Mouse (Mus musculus) frontal cortex, adult 2 months (tissue): Measurements from ENCODE around the gene Pfn4. TPM values are rescaled to one million over a fixed set of nuclear protein-coding genes. Genes with fewer than 3 reads are reported as not detected.
"Not testable (repeated sequence)": the region's sequence is repeated elsewhere in the genome, so short reads cannot be mapped to it uniquely, and the experiment has no call there.

Experiments
- DNase-seq, 2 experiments: peaks; one replicate each; pipeline ENCODE4 v3.0.0; 2022; ENCODE audit warnings: low spot score in 1 of 2; ENCODE audit errors: extremely low spot score in 1 of 2
- polyA plus RNA-seq: library from polyadenylated mRNA; depleted of rRNA; stranded (reverse); fragments of >200 nt; gene quantifications from 2 replicates; pipeline ENCODE4 v1.2.3, GENCODE M21; 2012; rRNA removed

Gene Pfn4
- polyA plus RNA-seq, 1 experiment = 14.4 TPM

DNA sequence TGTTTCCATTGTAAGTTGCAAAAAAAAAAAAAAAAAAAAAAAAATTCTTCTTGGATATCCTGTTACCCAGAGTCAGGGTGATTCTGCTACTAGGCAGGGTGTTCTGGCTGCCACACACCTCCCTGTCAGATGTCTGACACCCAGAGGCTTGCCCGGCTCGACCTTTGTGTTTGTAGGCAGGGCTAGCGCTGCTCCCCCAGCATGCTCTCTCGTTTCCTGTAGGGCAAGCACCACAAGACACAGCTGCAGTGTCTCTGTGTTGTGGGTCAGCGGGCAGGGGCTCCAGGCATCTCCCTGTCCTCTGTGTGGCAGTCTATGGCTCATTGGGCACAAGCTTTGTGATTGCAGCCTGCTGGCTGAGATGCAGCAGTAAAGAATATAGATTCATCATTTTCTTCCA lies 14.8 kb downstream of the Pfn4 start:
- no peak for DNase-seq

GRCm38 (mm10) chr12:4784466-4784865 lies 15.6 kb downstream of the Pfn4 start:
- DNase-seq = no peak

DNA sequence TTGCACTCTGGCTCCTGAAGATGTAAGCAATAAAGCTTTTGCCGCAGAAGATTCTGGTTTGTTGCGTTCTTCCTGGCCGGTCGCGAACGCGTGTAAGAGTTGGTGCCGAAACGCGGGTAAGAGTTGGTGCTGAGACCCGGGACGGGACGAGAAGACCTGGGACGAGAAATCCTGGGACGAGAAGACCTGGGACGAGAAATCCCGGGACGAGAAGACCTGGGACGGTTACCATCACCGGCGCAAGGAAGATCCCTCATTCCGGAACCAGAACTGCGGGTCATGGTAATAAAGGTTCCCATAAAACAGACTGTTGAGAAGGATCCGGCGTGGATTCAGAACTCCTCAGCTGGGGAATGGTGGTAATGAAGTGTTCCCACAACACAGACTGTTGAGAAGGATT lies 19.3 kb downstream of the Pfn4 start:
- DNase-seq = not testable (repeated sequence)

- DNase-seq = peak in 1 of 2 experiments; percentile 40
Observed at GRCm38 (mm10) chr12:4793718-4794117, 24.9 kb downstream of the Pfn4 start.

- not testable (repeated sequence) for DNase-seq
Observed at GRCm38 (mm10) chr12:4797471-4797870, 28.6 kb downstream of the Pfn4 start.

DNA sequence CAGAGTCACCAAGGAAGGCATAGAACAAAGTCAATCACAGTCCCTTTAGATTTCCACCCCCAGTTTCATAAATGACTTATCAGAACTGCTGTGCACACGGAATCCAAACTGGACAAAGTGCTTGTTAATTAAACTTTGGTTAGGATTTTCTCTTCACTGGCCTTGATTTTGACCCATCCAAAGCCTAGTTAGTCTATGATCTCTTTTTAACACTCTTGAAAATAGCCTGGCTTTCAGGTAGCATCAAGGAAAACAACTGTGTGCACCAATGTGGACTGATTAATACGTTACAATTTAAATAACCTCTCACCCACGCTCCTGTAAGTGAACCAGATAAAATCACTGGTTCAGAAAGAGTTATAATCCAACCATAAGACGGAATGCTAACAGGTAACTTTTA lies 42.2 kb downstream of the Pfn4 start:
- DNase-seq = no peak

- no peak for DNase-seq
Observed at GRCm38 (mm10) chr12:4811705-4812104, 42.9 kb downstream of the Pfn4 start.

DNA sequence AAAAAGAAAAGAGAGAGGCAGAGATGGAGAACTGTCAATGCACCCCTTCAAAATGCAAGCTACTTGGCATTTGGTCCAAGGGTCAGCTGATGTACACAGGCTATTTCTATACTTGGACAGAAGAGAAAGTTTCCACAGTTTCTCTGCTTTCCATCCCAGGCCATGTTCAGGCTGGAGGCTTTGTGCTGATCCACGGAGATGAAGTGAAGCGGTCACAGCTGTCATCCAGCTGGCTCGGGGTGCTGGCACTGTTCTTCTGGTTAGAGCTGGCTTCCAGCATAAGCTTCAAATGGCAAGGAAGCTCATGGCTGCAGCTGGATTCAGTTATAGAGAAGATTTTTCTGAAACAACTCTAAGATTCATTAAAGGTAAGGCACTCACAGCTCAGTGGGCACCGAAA lies 44.8 kb downstream of the Pfn4 start:
- DNase-seq = no peak

GRCm38 (mm10) chr12:4816680-4817360 lies 48.0 kb downstream of the Pfn4 start:
- DNase-seq = no peak

DNA sequence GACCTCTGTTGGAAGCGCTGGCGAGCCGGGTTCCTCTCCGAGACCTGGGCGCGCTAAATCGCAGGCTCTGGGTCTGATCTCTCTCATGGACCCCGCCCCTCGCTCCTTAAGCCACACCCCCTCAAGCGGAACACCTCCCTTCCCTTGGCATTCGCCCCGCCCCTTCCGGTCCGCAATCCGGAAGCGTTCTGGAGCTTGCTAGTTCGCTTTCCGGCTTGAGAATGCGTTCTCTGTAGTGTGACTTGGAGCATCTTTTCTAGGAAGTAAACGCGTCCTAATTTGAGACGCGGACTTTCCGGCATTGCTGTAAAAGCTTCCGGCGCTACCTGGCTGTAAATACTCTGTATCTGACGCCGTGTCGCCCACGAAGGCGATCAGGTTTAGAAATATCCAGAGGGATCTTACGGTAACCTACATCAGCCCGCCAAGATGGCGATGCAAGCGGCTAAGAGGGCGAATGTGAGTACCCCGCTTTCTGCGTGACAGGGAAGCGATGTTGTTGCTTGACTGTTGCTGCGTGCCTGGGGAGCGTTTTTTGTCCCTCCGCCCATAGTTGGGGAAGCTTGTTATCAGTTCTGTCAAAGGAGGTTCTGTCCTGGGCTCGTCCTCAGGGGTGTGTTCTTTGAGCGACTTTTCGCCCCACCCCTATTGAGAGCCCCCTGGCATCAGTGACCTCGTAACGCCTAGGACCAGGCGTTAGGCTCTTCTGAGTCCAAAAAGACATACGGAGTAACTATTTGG lies 48.7 kb downstream of the Pfn4 start, which contains the start of gene Sf3b6:
TSS of gene Sf3b6 (plus strand) at position 184 of the 741 bp plus-strand sequence.
- peak; percentile 93 to 98 for DNase-seq

DNA sequence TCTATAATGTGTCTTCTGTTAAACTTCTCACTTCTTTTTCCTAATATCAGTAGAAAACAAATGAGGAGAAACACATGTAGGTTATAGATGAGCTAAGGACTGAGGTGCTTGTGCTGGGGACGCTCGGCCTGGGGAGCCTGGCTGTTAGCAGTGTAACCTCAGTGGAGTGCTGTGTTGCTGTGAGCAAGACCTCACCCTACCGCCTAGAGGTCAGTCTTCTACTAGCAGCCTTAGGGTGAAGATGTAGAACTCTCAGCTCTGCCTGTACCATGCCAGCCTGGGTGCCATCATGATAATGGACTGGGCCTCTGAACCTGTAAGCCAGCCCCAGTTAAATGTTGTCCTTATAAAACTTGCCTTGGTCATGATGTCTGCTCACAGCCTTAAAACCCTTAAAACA lies 58.4 kb downstream of the Pfn4 start:
- no peak for DNase-seq

Other genes starting within 250 kb of the Pfn4 start
- gene Itsn2, start 176.4 kb upstream of the Pfn4 start, polyA plus RNA-seq = 40.2 and 47.4 TPM in 2 replicates
- gene Gm3625, start 176.1 kb upstream of the Pfn4 start, polyA plus RNA-seq = not detected in 2 replicates
- gene Fam228a, start 30.6 kb upstream of the Pfn4 start, polyA plus RNA-seq = 3.9 and 5.1 TPM in 2 replicates
- gene Fam228b, start 245 bp downstream of the Pfn4 start, polyA plus RNA-seq = 7.3 and 8.5 TPM in 2 replicates
- gene Sf3b6, start 48.5 kb downstream of the Pfn4 start, polyA plus RNA-seq = 94.2 and 94.4 TPM in 2 replicates
- 97.3 and 112 TPM in 2 replicates for gene Fkbp1b, start 72.6 kb downstream of the Pfn4 start, polyA plus RNA-seq
- gene Wdcp, start 74.3 kb downstream of the Pfn4 start, polyA plus RNA-seq = 9.5 and 10.8 TPM in 2 replicates
- 2.4 and 2.6 TPM in 2 replicates for gene Mfsd2b, start 105.3 kb downstream of the Pfn4 start, polyA plus RNA-seq
- 21.6 and 26.3 TPM in 2 replicates for gene Ubxn2a, start 138.7 kb downstream of the Pfn4 start, polyA plus RNA-seq
- 11.2 and 12.1 TPM in 2 replicates for gene Atad2b, start 148.3 kb downstream of the Pfn4 start, polyA plus RNA-seq